Mouse (Mus musculus) embryonic facial prominence, embryonic 15.5 days (tissue): ENCODE results near the gene Tead4. TPM values are rescaled to one million over a fixed set of nuclear protein-coding genes. Genes with fewer than 3 reads are reported as not detected.

ENCODE experiments used
- ATAC-seq: fragments of 200-750 bp; cut with Nextera tagmentation; 2 replicates; pipeline ENCODE4 v1.8.0; 2017; ENCODE audit warnings: low read depth, moderate TSS enrichment; ENCODE audit not compliant: insufficient number of reproducible peaks, low FRiP score, low TSS enrichment
- H3K27ac ChIP-seq: fragments of 300-500 bp; sonication (generic); replicated peaks from 2 replicates; pipeline ENCODE4 v1.5.1; 2015; ENCODE audit warnings: mild to moderate bottlenecking, inconsistent platforms
- H3K27me3 ChIP-seq: fragments of 300-500 bp; sonication (generic); 2 replicates; pipeline ENCODE4 v1.6.1; 2015; ENCODE audit warnings: inconsistent platforms
- H3K36me3 ChIP-seq: fragments of 300-500 bp; sonication (generic); 2 replicates; pipeline ENCODE4 v1.6.1; 2015; ENCODE audit warnings: mild to moderate bottlenecking, inconsistent platforms
- H3K4me1 ChIP-seq: fragments of 300-500 bp; sonication (generic); 2 replicates; pipeline ENCODE4 v1.6.1; 2015; ENCODE audit warnings: inconsistent platforms
- H3K4me2 ChIP-seq: fragments of 300-500 bp; sonication (generic); replicated peaks from 2 replicates; pipeline ENCODE4 v1.6.1; 2015; ENCODE audit warnings: mild to moderate bottlenecking, inconsistent platforms
- H3K4me3 ChIP-seq: fragments of 300-500 bp; sonication (generic); replicated peaks from 2 replicates; pipeline ENCODE4 v1.5.1; 2015; ENCODE audit warnings: mild to moderate bottlenecking, inconsistent platforms
- H3K9ac ChIP-seq: fragments of 300-500 bp; sonication (generic); 2 replicates; pipeline ENCODE4 v1.6.1; 2015; ENCODE audit warnings: inconsistent platforms
- H3K9me3 ChIP-seq: fragments of 300-500 bp; sonication (generic); replicated peaks from 2 replicates; pipeline ENCODE4 v1.6.1; 2016; ENCODE audit warnings: inconsistent platforms
- WGBS: fragments of 180-500 bp; shearing (Covaris S2); methylation state at CpG from one replicate; pipeline ENCODE4 v1.1.7; 2015; 5-methylcytosine and 5-hydroxymethylcytosine counted together
- polyA plus RNA-seq: library from polyadenylated mRNA; unstranded; fragments of >200 nt; fragmentation: Nextera tagmentation; extraction: Ambion mirVana; gene quantifications from 2 replicates; pipeline ENCODE4 v1.2.1, GENCODE M21; 2015

Tead4 gene
- polyA plus RNA-seq, 1 experiment from 2014 or later: 7.4 TPM

DNA sequence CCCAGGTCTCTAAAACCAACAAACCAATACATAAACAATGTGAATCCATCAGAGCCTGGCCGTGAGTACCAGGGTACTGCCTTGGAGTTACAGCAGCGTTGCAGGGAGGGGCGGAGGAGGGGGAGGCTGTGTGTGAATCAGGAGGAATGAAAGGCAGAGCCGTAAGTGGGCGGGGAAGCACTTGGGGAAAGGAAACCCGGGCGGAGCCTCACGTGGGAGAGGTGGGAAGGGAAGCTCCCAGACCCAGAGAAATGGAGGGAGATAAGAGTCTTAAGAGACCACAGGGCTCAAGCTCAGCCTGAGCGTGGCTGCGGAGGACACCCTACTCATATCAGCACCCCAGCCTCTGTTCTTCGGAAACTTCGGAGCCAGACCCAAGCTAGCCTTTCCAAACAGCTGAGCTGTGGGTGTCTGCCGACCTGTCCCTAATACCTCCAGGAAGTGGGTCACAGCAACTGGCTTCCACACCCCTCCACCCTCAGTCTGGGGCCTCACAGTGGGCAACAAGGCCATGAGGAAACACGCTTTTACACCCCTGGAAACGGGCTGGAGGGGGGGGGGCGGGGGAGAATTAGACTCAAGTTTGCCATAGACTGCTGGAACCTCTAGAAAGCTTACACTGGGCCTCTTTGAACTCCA lies 14.7 kb downstream of the Tead4 start:
- no peak overlapping the region for H3K27ac ChIP-seq
- H3K4me3 ChIP-seq: peak overlapping the region; percentile 34
- peaks cover 19% of the 10 kb centered on the region for H3K4me1 ChIP-seq
- no peaks in the 10 kb centered on the region for H3K36me3 ChIP-seq
- peak; percentile 73; the same call in 1 of the 2 replicates for ATAC-seq
- H3K9me3 ChIP-seq: no peaks in the 10 kb centered on the region
- no peaks in the 10 kb centered on the region for H3K27me3 ChIP-seq
- WGBS: 9% methylated on average over 16 of the region's 16 CpGs
- no peak overlapping the region for H3K9ac ChIP-seq
- peak overlapping the region; percentile 50 for H3K4me2 ChIP-seq

DNA sequence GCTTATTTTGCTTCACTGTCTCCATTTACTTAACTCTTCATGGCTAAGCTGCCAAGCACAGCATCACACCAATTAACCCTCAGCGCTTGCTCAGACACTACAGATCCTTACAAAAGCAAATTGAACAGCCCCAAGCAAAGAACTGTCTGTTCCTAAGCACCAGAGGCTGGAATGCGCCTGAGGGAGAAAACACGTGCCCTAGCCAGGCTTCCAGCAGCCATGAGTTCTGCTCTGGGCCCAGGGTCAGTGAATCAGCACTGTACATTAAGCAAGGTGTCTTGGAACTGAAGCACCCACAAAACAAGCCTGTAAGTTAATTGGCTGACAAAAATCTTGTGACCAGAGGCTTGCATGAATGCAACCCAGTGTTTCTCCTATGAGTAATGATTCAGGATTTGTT lies 18.5 kb downstream of the Tead4 start:
- no peaks in the 10 kb centered on the region for H3K27me3 ChIP-seq
- H3K4me2 ChIP-seq: no peak overlapping the region
- H3K36me3 ChIP-seq: no peaks in the 10 kb centered on the region
- no peak overlapping the region for H3K9ac ChIP-seq
- H3K4me3 ChIP-seq: no peak overlapping the region
- peaks cover 24% of the 10 kb centered on the region for H3K4me1 ChIP-seq
- no peaks in the 10 kb centered on the region for H3K9me3 ChIP-seq
- ATAC-seq: no peak
- no peak overlapping the region for H3K27ac ChIP-seq
- 24% methylated on average over 3 of the region's 3 CpGs for WGBS

DNA sequence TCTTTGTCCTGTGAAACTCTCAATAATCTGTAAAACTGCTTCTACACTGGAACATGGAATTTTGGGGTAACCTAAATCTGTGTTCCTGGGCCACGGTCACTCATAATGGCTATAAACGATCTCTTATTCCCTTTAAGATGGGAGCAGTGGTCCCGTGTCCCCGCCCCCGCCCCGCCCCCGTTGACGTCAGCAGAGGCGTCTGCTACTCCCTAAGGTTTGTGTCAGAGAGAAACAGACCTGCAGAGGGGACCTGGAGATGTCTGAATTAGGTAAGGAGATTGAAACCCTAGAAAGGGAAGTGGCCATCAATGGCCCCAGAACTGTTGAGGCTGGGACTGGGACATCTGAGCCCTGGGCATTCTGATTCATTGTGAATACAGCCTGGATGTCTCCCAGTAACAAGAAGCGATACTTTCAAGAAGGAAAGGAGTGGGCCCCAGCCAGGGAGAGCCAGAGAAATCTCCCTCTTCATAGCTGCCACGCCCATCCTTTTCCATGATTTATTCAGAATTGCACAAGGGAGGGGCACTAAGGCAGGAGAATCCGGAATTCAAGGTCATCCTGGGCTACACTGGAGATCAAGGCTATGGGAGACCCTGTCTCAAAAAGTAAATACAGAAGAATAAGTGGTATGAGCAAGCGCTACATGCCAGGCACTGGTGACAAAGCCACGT lies 20.0 kb downstream of the Tead4 start:
- H3K9me3 ChIP-seq: no peaks in the 10 kb centered on the region
- no peak overlapping the region for H3K4me3 ChIP-seq
- 58% methylated on average over 14 of the region's 14 CpGs for WGBS
- no peaks in the 10 kb centered on the region for H3K27me3 ChIP-seq
- H3K4me1 ChIP-seq: peaks cover 9% of the 10 kb centered on the region; the same call in 1 of the 2 replicates
- H3K36me3 ChIP-seq: no peaks in the 10 kb centered on the region
- H3K4me2 ChIP-seq: no peak overlapping the region
- no peak overlapping the region for H3K9ac ChIP-seq
- ATAC-seq: no peak
- H3K27ac ChIP-seq: no peak overlapping the region

DNA sequence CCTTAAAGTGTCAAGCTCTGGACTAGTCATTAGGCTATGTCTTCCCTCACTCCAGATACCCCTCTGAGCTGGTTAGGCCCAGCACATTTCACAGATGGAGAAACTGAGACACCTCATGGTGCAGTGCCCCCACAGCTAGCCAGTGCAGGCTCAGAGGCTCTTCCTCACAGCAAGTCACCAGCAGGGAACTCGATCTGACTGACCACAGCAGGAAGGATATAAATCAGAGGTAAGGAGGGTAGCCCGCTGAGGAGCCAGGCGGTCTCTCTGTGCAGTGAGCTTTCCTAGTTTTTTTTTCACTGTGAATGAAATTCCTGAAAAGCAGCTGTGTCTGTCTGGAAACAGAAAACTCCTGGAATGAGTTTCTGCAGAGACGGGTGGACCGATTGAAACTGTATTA lies 21.0 kb downstream of the Tead4 start:
- Histone ChIP-seq H3K27ac (no peak overlapping the region), H3K27me3 (no peaks in the 10 kb centered on the region), H3K4me3 (no peak overlapping the region), H3K36me3 (no peaks in the 10 kb centered on the region), H3K9ac (no peak overlapping the region), H3K9me3 (no peaks in the 10 kb centered on the region), H3K4me1 (0 out of 2 replicates have a peak, but pooled peaks cover 6% of the 10 kb centered on the region), H3K4me2 (no peak overlapping the region)
- 21% methylated on average over 5 of the region's 5 CpGs for WGBS
- no peak for ATAC-seq

DNA sequence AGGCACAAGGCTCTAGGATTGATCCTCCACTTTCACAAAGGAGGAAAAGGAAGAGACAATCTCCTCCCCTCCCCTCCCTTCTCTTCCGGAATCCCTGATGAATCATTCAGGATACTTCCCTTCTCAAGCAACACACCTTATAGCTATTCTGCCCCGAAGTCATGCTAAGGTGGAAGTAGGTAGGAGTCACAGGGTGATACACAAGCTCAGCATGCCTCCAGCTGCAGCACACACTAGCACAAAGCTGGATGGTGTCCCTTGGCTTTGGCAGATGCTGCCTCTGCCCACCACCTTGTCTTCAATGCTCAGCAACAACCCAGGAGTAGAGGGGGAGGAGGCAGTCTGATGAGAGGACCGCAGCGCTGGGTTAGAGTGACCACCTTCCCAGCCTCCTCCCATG lies 21.5 kb downstream of the Tead4 start:
- H3K27ac ChIP-seq: no peak overlapping the region
- no peaks in the 10 kb centered on the region for H3K36me3 ChIP-seq
- ATAC-seq: no peak
- 72% methylated on average over 4 of the region's 4 CpGs for WGBS
- no peak overlapping the region for H3K4me3 ChIP-seq
- no peaks in the 10 kb centered on the region for H3K9me3 ChIP-seq
- H3K4me1 ChIP-seq: 0 out of 2 replicates have a peak, but pooled peaks cover 6% of the 10 kb centered on the region
- H3K27me3 ChIP-seq: no peaks in the 10 kb centered on the region
- H3K4me2 ChIP-seq: no peak overlapping the region
- H3K9ac ChIP-seq: no peak overlapping the region

DNA sequence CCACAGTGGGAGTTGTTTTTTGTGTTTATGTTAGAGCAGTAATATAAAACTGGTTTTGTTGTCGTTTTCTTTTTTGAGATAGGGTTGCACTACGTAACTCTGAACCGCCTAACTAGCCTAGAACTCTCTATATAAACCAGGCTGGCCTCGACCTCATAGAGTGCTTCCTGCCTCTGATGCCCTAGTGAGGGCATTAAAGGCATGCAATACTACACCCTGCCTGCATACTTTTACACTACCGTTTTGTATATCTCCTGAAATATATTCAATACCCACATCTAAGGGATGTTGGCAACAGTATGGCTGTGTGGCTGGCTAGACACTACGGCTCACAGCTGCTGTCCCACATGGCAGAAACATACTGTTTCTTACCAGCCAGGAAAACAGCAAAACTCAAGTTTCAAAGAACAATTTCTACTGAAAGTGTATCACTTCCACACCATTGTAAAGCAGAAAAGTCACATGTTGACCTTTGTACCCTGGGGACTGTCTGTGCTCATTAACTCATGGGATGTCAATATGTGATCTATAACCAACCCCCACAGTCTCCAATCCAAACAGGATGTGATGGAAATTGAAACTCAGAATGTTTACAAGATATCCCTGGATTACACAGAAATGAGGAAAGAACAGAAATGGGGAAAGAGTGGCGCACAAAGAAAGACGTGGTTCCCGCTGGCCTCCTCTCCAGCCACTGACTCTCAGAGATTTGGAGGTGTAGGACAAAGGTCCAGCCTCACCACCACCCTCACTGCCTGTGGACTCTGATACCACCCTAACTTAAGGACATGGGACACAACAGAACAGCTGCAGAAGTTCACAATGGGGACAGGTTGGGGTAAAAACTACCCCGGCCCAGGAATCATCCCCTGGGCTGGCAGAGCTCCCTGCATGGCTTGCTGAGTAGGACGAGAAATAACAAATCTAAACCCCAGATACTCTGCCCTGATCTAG lies 23.2 kb downstream of the Tead4 start:
- Histone ChIP-seq H3K36me3 (no peaks in the 10 kb centered on the region), H3K27me3 (no peaks in the 10 kb centered on the region), H3K9me3 (no peaks in the 10 kb centered on the region), H3K4me3 (no peak overlapping the region), H3K9ac (no peak overlapping the region), H3K4me2 (no peak overlapping the region), H3K27ac (0 out of 2 replicates have a peak overlapping the region, but pooled peaks have one; percentile 17), H3K4me1 (0 out of 2 replicates have a peak, but pooled peaks cover 6% of the 10 kb centered on the region)
- ATAC-seq: no peak
- 60% methylated on average over 11 of the region's 11 CpGs for WGBS

DNA sequence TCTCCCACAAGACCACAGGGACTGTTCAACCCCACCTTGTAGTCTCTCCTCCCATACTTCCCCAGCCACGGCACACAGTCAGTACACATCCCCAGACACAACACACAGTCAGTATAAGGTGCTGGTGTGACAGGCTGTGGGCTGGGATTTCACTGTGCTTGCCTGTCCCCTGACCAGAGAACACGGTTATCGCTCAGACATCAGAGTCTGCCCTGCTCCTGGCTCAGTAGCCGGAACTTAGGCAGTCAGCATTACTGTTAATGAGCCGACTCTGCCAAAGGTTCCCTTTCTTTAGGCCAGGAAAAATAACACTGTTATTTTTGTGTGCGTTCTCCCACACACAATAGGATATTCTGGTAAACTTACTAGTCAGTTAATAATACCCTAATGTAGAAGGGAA lies 24.3 kb downstream of the Tead4 start:
- Histone ChIP-seq H3K4me3 (no peak overlapping the region), H3K27me3 (no peaks in the 10 kb centered on the region), H3K27ac (no peak overlapping the region), H3K4me2 (no peak overlapping the region), H3K9ac (no peak overlapping the region), H3K9me3 (no peaks in the 10 kb centered on the region), H3K4me1 (0 out of 2 replicates have a peak, but pooled peaks cover 6% of the 10 kb centered on the region), H3K36me3 (no peaks in the 10 kb centered on the region)
- 90% methylated on average over 6 of the region's 6 CpGs for WGBS
- ATAC-seq: no peak

DNA sequence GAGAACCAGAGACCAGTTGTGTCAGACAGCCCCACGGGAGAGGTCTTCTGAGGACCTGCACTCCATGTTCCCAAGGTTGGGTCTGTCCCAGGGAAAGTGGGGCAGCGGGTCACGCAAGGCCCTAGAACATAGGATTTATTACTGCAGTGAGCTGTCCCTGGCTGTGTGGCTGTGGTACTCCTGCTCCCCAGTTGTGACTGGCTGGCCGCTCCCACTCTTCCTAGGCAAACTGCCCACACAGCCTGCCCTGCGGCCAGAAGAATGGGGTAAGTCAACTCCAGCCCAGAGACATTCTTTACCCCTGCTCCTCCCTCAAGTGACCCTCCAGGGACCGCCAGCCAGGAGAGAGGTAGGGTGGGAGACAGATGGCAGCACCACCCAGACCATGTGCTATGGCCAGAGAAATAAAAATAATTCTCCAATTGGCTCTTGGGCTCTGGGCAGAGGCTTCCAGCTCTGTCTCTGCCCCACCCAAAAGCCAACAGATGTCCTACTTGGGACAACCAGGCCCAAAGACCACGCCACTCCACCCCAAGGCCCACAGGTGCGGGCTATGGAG lies 25.0 kb downstream of the Tead4 start:
- H3K27ac ChIP-seq: no peak overlapping the region
- no peaks in the 10 kb centered on the region for H3K9me3 ChIP-seq
- H3K27me3 ChIP-seq: no peaks in the 10 kb centered on the region
- WGBS: 81% methylated on average over 8 of the region's 8 CpGs
- ATAC-seq: peak; percentile 48; the same call in 1 of the 2 replicates
- H3K4me3 ChIP-seq: no peak overlapping the region
- H3K4me2 ChIP-seq: no peak overlapping the region
- no peak overlapping the region for H3K9ac ChIP-seq
- 0 out of 2 replicates have a peak, but pooled peaks cover 2% of the 10 kb centered on the region for H3K4me1 ChIP-seq
- no peaks in the 10 kb centered on the region for H3K36me3 ChIP-seq

DNA sequence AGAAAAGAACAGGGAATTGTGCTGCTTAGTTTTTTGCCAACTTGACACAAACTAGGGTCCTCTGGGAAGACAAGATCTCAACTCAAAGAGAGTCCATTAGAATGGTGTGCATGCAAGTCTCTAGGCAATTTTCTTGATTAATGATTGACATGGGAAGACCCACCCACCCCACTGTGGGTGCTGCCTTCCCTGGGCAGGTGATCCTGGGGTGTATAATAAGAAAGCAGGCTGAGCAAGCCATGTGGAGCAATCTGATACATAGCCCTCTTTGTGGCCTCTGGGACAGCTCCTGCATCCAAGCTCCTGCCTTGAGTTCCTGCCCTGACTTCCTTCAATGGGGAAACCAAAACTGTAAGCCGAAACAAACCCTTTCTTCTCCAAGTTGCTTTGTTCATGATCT lies 27.1 kb downstream of the Tead4 start:
- Histone ChIP-seq H3K9ac (no peak overlapping the region), H3K27me3 (no peaks in the 10 kb centered on the region), H3K4me1 (no peaks in the 10 kb centered on the region), H3K36me3 (no peaks in the 10 kb centered on the region), H3K9me3 (no peaks in the 10 kb centered on the region), H3K4me3 (no peak overlapping the region), H3K4me2 (no peak overlapping the region), H3K27ac (no peak overlapping the region)
- WGBS: 87% methylated on average over 1 of the region's 1 CpGs
- ATAC-seq: no peak

DNA sequence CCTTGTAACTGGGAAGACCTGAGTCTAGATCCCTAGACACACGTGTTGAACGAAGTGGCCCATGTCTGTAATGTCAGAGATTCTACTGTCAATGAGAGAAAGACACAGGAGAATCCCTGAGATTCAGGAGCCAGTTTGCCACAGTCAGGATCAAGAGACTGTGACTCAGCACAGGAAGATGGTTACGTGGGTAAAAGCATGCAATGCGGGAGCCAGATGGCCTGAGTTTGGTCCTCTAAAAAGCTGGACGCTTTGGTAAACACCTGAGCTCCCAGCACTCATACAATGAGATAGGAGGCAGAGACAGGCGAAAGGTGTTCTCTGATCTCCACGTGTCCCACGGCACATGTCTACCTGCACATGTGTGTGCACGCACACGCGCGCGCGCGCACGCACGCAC lies 27.9 kb downstream of the Tead4 start:
- Histone ChIP-seq H3K4me1 (no peaks in the 10 kb centered on the region), H3K4me2 (no peak overlapping the region), H3K36me3 (no peaks in the 10 kb centered on the region), H3K9me3 (no peaks in the 10 kb centered on the region), H3K9ac (no peak overlapping the region), H3K27me3 (no peaks in the 10 kb centered on the region), H3K4me3 (no peak overlapping the region), H3K27ac (no peak overlapping the region)
- ATAC-seq: no peak
- WGBS: 94% methylated on average over 17 of the region's 17 CpGs

DNA sequence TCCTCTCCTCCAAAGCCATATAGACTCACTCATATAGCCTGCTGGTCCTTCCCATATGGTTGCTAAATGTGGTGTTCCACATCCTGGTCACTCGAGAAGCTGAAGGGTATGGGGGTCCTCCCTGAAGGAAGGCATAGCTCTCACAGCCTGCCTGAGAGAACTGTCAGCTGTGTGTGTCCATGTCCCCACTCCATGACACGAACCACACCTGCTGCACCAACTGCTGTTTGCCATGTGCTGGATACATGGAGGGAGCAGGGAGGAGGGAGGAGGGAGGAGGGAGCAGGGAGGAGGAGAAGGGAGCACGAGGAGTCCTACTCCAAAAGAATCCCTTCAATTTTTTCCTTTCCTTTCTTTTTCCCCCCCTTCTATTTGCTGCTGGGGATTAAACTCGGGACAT lies 30.8 kb downstream of the Tead4 start:
- no peak for ATAC-seq
- no peaks in the 10 kb centered on the region for H3K36me3 ChIP-seq
- no peaks in the 10 kb centered on the region for H3K27me3 ChIP-seq
- no peak overlapping the region for H3K9ac ChIP-seq
- WGBS: 62% methylated on average over 4 of the region's 4 CpGs
- no peak overlapping the region for H3K4me2 ChIP-seq
- H3K4me1 ChIP-seq: no peaks in the 10 kb centered on the region
- H3K4me3 ChIP-seq: no peak overlapping the region
- H3K27ac ChIP-seq: no peak overlapping the region
- H3K9me3 ChIP-seq: no peaks in the 10 kb centered on the region
